Mouse (Mus musculus): ENCODE measurements at regions not wholly inside any gene's neighbourhood (a gene's known extent, or its start where the extent isn't known, plus 50 kb on each side); places are given as distances from the start of the nearest gene placed in this dataset.

- TF ChIP-seq CTCF (IDR thresholded peaks at IDR 0.05; ENCODE audit: low read depth) (no peak), EP300 (optimal IDR thresholded peaks at IDR 0.05) (no peak)
Measured at GRCm38 (mm10) chr11:20960066-20960465, 129.2 kb upstream of the Lgalsl start.
